Mouse (Mus musculus): Measurements from ENCODE around the gene Negr1. TPM values are rescaled to one million over a fixed set of nuclear protein-coding genes. Genes with fewer than 3 reads are reported as not detected.
"Not testable (repeated sequence)": the region's sequence is repeated elsewhere in the genome, so short reads cannot be mapped to it uniquely, and the experiment has no call there.

The Negr1 gene
- total RNA-seq, 2 experiments from 2014 or later, result 0.45 to 0.64 TPM

- DNase-seq (ENCODE audit: low spot score), result no peak
These were observed 430.6 kb downstream of the Negr1 start for GRCm38 (mm10) chr3:156992171-156992570.

DNA sequence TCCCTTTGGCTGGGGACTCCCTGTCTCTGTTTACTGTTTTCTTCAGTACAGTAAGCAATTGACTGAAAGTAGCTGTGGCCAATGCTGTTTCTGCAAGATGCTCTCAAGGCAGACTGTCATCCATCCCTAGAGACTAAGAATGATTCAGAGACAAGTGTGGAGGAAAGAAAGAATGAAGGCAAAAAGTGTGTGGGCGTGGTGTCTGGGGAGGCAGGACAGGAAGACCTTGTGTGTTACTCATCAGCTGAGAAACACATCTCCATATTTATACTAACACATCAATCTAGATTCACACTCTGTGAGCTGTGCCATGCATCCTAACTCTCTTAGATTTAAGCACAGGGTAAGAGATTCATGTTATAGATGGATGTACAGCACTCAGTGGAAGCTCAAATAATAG is 431.2 kb downstream of the Negr1 start:
- DNase-seq (ENCODE audit: low spot score), result no peak

DNA sequence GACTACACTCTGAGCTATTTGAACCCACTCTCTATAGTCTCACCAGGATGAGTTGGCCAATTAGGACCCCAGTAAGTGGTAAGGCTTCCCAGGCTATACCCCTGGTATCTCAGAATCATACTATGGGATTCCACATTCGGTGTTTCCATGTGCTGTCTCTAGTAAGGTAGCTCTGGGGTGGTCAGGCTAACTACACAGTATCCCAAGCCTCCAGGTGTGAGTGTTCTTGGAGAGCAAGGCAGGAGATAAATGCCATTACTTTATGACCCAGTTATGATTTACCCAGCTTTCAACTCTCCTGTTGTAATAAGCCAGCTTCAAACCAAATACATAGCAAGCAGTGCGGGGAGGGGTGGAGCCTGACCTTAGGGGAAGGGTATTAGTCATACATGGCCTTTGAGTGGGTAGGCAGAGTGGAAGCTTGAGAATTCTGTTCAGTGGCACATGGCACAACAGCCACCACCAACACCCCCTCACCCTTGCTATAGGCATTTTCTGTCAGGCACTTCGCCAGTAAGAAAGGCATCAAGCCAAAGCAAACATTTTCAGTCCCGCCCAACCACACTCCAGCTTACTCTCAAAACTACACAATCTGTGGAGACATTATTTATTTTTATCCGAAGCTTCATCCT is 437.7 kb downstream of the Negr1 start:
- no peak for DNase-seq (ENCODE audit: low spot score)

DNA sequence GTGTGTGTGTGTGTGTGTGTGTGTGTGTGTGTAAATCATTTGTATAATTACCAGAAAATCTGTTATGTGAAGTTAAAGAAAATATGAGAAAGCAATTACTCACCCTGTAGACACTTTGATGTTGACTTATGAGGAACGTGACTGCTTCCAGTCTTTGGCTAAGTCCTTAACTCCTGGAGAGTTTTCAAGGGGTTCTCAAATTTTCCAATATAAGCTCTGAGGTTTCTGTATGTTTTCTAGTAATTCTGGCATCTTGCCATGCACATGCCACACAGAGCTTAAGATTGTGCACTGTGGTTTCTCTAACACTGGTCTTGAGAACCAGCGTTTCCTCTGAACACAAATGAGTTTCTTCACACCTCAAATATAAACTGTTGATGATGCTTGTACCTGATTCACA is 460.0 kb downstream of the Negr1 start:
- no peak for DNase-seq (ENCODE audit: low spot score)

GRCm38 (mm10) chr3:157024580-157024979 is 463.0 kb downstream of the Negr1 start:
- no peak for DNase-seq (ENCODE audit: low spot score)

GRCm38 (mm10) chr3:157031513-157032142 is 470.0 kb downstream of the Negr1 start:
- DNase-seq (ENCODE audit: low spot score), result no peak

DNA sequence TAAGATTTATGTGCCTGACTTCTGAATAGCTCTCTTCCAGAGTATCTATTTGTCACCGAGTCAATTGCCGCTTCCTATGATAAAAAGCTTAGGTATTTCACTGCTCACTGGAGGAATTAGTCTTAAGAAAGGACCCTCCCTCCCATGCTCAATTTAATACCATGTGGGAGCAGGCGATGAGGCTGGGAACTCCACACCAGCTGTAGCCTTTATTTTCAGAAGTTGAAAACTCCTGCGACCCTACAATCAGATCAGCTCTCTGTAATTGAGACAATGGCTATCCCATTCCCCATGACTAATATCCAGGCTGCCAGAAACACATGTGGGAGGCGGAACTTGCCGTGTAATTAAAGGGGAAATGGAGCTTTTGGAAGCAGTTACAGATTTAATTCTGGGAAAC is 474.4 kb downstream of the Negr1 start:
- no peak for DNase-seq (ENCODE audit: low spot score)

DNA sequence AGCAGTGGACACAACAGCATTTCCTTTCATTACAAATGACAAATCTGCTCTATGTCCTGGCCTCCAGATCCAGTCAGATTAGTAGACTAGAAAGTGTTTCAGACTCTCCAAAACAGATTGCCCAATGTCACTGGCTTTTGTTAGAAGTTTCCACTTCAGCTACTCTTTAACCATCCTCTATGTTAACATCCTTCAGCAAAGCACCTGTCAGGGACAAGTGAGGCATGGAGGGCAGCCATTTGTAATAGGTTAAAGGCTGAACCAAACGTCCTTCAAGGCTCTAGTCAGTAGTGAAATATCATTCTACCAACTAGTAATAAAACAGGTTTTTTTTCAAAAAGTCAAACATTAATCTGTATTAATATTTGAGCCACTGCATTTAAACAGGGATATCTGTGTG is 475.0 kb downstream of the Negr1 start:
- no peak for DNase-seq (ENCODE audit: low spot score)

DNA sequence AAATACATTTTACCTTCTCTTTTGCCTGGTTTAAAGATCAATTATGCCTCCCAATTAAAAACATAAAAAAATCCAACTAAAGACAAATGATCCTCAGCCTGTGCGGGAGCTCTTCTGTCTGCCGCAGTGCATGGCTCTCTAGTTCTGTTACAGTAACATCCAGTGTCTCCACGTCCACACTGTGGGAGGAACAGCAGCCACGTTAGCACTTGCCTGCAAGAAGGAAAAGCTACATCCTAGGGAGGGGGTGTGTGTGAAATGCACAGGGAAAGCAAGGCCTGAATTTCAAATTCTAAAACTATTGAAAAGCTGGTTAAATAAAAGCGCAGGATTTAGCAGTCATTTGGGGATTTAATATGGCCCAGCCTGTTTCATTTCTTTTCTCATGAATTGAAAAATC is 479.0 kb downstream of the Negr1 start:
- DNase-seq (ENCODE audit: low spot score), result no peak

- no peak for DNase-seq (ENCODE audit: low spot score)
These were observed 483.0 kb downstream of the Negr1 start for GRCm38 (mm10) chr3:157044565-157044964.

DNA sequence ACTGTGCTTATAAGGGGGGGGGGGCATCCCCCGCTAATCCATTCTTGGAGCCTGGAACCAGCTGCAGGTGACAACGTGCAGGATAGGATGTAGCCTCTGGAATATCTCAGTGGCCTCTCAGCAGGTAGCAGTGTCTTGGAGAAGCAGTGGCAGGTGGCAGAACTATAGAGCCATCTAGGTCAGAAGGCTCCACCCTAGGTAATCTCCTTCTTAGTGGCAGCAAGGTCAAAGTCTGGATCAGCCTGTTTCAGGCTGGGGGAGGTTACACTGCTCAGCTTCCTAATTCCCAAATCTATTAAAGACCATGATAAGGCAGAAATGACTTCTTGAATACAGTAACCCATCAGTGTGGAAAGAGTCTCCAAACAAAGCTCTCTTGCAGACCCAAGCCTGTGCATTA is 502.8 kb downstream of the Negr1 start:
- not testable (repeated sequence) for DNase-seq (ENCODE audit: low spot score)

DNA sequence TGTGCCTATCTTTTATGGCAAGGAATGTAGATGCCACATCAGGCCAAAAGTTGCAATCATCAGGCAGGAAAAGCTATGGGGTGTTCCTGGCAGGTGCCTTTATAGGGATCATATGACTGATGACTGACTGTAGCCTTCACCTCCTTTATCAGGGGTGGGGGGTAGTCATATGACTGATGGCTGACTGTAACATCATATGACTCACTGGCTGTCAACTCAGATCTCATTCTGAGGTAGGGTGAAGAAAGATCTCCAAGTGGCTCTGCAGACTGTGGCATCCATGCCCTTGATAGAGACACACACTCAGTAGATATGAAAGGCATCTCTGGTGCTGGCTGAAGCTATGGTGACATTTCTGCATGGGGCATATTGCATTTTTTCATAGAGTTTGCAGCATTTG is 504.7 kb downstream of the Negr1 start:
- no peak for DNase-seq (ENCODE audit: low spot score)

DNA sequence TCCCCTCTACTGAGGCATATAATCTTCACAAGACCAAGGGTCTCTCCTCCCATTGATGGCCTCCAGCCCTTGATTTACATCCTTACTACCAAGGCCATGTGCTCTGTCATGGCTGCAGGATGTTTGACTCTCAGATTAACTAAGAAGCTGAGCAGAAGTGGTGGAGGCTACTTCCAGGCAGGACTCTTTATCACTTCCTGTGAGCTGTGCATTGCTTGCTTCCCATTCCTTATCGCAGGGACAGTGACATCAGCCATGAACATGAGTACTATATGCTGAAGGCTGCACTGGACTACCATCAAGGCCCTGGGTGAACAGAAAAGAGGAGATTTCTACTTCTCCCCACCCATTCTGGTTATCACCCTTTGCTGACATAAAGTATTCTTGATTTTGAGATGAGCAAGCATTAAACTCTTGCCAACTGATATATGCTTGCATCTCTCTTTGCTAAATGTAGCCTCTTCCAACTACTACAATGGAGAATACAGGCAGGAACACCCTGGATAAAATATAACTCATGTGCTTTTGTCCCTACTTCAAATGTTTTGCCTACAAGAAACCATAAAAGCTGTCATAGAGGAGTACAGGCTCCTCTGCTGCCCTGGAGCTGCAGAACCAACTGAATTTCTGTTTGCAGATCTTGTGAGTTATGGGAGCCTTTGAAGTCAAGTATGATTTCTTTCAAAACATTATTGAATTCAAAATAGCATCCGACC is 517.8 kb downstream of the Negr1 start:
- DNase-seq (ENCODE audit: low spot score), result no peak

DNA sequence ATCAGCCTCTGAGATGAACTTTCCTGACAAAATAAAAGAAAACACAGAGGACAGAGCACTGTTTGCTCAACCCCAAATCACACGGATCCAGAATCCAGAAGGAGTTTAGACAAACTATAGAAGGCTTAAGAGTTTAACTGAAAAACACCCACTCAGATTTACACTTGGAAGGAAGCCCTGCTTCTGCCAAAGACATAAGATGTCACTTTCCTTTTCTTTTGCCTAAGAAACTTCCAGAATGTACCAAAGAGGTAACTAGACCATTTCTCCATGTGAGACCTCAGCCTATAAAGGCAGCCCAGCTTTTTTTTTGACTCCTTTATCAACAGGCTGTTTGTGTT is 518.3 kb downstream of the Negr1 start:
- no peak for DNase-seq (ENCODE audit: low spot score)

DNA sequence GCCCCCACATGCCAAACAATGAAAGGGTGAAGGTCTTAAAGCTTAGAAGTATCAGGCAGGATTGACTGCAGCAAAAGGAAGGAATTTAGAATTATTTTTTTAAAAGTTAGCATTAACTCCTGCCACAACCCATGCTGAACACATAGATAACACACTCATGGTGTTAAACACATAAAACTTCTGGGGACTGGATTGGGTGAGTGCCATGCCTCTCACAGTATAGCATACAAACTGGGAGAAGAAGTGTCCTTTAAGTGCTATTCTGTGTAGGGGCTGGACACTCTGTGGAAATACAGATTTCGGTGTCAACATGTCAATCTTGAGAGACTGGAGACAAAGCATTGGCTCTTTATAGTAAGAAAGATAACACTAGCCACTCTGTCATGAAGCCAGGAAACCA is 519.0 kb downstream of the Negr1 start:
- no peak for DNase-seq (ENCODE audit: low spot score)

- DNase-seq (ENCODE audit: low spot score), result no peak
These were observed 521.5 kb downstream of the Negr1 start for GRCm38 (mm10) chr3:157082808-157083784.

- no peak for DNase-seq (ENCODE audit: low spot score)
These were observed 523.6 kb downstream of the Negr1 start for GRCm38 (mm10) chr3:157085180-157085579.

- DNase-seq (ENCODE audit: low spot score), result no peak
These were observed 528.5 kb downstream of the Negr1 start for GRCm38 (mm10) chr3:157090051-157090450.

- no peak for DNase-seq (ENCODE audit: low spot score)
These were observed 534.7 kb downstream of the Negr1 start for GRCm38 (mm10) chr3:157096284-157096683.

GRCm38 (mm10) chr3:157097514-157097913 is 535.9 kb downstream of the Negr1 start:
- no peak for DNase-seq (ENCODE audit: low spot score)

DNA sequence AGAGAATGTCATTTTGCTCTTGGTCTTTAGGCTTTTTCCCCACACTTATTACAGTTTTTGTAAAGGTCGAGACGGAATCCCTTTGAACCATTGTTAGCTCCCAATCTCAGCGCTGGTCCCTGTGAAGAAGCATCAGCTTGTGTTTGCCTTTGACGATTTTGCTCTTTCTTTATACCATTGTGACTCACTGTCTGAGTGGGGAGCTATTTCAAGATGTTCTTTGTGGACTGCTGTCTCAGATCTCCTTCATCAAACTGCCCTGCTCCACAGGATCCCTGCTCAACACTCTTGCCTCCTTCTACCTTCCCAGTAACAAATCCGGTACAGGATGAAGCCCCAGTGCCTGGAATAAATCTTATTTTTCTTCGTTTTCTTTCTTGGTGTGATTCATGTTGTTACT is 536.8 kb downstream of the Negr1 start:
- DNase-seq (ENCODE audit: low spot score), result no peak
